Mouse (Mus musculus) G1E-ER4 (cell line): ENCODE data around the gene Nipal3. TPM values are rescaled to one million over a fixed set of nuclear protein-coding genes. Genes with fewer than 3 reads are reported as not detected.

Experiments used
- GATA1 ChIP-seq: IDR thresholded peaks from one replicate; pipeline ENCODE4 v1.8.0; 2012; ENCODE audit warnings: low read length, inconsistent platforms
- polyA plus RNA-seq: library from polyadenylated mRNA; stranded (reverse); fragments of >175 nt; gene quantifications from 2 replicates; pipeline ENCODE4 v1.2.3, GENCODE M21; 2012

Nipal3 gene
- polyA plus RNA-seq, 1 experiment, result 34.5 TPM

DNA sequence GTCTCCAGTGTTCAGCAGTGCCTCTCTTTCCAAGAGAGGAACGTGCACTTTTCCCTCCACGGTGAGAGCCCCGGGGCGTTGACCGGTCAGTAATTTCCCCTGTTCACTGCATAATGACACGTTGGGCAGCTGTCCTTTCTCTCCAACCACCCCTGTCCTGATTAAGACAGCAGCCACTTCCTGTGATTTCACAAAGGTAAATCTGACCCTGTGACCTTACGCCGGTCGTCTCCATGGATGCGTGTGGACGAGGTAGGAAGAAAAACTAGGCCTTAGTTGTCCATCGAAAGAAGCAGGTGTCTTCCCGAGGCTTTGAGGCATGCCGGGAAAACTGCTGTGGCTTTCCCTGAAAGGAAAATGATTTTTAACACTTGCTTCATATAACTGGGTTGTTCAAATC is 20.1 kb upstream of the Nipal3 start:
- no peak for TF ChIP-seq GATA1

DNA sequence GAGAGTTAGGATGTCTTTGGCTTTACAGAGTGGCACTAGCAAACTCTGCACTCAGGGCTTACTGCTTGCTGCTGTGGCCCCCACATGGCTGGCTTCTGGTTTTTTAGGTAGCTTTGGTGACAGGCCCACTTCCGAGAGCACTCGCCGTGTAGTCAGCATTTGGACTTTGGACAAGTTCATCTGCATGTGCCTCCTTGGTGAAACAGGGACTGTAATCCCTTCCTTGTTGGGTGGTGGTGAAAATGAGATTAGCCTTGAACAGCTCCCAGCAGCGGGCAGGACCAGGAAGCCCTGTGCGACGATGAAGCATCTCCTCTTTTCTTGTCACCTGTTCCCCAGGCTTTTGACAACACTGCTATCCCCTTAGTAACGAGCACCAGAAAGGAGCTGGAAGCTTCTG is 19.0 kb upstream of the Nipal3 start:
- no peak for TF ChIP-seq GATA1

DNA sequence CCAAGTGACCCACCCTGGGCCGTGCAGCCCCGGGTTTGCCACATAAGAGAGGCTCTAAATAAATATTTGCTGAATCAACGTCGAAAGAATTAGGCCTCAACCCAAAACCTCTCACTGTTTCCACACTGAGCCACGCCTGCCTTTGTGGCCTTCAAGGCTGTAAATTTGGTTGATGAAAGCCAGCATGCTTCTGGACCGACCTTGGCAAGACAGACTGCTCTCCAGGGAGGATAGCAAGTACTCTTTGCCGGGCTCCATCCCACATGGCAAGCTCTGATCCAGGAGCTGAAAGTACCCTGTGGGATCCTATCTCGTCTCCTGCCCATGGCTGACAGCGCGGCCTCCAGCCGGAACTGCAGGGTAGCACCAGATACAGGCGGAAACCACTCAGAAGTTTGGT is 14.7 kb upstream of the Nipal3 start:
- TF ChIP-seq GATA1, result no peak

DNA sequence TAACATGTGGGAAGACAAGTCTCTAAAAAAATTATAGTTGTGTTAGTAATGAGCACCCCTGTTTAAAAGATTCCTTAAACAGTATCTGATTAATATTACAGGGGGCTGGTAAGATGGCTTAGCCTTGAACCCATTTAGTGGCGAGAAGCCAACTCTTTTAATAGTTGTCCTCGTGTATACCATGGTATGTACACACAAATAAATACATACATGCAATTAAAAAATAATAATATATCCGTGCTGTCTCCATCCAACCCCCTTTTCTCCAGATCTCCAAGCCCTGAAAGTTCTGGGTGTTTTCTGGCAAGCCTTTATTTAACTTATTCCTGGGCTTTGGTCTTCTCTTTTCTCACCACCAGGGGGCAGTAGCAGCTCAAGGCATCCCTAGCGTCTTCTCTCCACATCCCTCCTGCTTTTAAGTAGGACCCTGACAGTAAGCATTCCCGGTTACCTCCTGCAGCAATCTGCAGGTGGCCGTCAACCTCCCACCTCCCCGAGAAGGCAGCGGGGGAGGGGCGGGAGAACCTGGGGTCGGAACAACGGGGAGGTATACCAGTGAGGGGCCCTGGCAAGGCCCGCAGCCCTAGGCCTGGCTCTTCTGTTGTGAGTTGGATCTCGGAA is 13.7 kb upstream of the Nipal3 start:
- TF ChIP-seq GATA1, result no peak

DNA sequence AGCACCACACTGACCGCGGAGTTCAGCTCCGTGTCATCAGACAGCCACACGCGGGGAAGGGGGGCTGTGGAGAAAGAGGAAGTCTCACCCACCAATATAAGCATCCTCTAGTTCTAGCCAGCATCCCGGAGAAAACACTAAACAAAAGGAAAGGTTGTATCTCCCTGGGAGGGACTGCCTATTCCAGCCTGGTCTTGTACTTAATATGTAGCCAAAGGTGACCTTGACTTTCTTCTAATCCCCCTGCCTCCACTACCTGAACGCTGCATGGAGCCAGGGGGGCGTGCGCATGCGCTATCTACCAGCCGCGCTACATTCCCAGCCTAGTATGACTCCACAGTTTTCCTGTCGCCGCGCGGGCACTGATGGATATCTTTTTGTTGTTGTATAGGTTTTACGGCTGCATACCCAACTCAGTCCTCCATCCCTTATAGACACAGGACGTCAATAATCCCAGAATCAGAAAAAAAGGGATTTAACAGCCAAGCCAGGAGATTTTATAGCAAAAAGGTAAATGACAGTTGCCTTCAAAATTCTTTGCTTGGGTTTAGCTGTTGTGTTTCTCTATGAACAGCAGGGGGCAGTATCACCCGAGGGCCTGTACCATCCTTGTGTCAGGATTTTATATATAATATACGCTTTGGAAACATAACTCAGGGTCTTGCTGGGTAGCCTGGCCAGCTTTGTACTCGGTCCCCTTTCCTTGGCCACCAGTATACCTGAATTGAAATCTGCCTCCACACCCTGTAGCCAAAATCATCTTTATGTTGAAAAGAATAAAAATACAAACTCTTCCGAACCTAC is 12.9 kb upstream of the Nipal3 start:
- no peak for TF ChIP-seq GATA1

DNA sequence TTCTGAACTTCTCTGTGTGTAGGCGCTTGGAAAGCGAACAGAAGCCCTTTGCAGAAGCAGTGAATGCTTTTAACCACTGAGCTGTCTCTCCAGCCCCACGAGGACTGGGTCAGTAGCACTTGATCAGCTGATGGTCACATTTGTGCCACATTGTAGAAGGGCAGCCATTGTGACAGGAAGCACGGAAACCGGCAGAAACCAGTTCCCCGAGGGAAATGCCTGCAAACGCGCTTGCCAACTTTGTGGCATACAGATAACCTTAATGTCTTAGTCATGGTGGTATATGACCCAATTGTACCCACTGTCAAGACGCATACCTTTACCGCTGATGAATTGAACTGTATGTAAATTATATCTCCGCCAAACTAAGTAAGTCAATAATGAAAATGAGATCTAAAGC is 11.0 kb upstream of the Nipal3 start:
- no peak for TF ChIP-seq GATA1

DNA sequence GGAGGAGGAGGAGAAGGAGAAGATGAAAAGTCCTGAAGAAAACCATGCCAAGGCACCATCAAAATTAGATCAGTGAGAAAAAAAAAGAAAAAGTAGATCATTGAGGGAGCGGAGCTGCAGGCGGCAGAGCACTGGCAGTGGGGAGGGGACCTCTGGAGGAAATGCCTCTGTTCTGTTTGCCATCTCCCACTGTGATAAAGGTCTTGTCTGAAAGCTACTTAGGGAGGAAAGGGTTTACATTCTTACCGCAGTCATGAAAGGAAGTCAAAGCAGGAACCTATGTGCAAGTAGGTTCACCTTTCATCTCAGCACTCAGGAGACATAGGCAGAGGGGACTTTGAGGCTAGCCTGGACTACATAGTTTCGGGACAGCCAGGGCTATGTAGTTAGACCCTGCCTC is 6.7 kb upstream of the Nipal3 start:
- no peak for TF ChIP-seq GATA1

DNA sequence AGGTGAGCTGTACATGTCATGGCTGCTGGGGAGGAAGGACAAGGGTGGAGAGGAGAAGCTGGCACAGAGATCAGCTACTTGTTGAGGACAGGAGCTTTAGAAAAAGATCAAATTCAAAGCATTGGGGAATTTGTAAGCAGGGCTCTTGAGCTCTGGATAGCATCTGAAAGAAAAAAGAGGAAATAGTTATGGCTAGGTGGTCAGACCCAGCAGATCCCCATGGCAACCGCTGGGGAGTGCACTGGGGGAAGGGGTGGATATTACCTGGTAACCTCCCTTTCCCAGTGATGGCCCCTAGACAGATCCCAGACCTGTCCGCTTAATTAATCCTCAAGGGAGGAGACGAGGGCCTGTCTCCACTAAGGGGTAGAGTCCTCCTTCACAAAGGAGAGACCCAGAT is 5.0 kb upstream of the Nipal3 start:
- TF ChIP-seq GATA1, result no peak

DNA sequence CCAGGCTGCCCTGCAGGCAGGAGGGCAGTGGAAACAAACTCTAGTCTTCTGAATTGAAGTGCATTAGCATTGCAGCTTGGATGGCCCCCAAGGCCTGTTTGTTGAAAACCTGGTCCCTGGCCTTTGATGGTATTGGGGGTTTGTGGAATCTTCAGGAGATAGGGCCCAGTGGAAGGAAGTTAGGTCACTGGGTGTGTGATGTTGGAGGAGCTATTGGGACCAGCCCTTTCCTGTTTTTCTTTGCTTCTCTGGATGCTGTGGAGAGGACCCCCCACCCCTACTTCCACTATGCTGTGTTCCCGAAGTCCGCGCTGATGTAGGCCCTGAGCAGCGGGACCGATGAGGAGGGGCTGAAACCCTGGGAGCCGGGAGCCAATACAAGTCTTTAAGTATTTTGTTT is 3.3 kb upstream of the Nipal3 start:
- no peak for TF ChIP-seq GATA1

DNA sequence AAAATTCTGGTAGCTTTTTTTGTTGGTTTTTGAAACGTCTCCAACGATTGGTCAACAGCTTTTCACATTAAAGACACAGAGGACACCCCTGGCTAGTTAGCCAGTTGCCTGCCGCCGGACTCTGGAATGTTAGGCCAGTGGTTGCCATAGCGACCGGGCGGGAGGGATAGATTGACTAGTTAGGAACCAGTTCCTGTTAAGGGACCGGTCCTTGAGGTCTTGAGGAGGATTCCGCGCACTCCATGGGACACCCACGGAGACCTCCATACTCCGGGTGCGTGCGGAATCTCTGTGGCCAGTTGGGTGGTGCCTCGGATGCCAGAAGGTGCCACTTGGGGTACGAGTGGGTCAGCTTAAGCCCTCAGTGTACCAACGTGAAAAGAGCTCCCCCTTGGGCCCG is 972 bp upstream of the Nipal3 start:
- TF ChIP-seq GATA1, result no peak

DNA sequence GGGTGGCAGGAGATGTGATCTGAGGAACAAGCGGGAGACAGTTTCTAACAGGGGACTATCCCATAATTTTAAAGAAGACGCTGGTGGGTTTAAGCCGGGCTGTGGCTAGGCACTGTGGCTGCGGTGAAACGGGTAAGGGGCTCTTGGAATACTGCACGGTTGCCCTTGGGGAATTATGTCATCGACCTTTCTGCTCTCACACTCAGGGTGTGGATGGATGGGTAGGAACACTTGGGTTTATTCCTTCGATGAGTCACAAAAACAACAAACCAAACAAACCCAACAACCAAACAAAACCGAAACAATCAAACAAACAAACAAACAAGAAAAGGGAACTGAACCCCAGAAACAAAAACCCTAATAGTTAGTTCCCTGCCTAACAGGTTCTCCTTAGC is 556 bp upstream of the Nipal3 start:
- no peak for TF ChIP-seq GATA1

DNA sequence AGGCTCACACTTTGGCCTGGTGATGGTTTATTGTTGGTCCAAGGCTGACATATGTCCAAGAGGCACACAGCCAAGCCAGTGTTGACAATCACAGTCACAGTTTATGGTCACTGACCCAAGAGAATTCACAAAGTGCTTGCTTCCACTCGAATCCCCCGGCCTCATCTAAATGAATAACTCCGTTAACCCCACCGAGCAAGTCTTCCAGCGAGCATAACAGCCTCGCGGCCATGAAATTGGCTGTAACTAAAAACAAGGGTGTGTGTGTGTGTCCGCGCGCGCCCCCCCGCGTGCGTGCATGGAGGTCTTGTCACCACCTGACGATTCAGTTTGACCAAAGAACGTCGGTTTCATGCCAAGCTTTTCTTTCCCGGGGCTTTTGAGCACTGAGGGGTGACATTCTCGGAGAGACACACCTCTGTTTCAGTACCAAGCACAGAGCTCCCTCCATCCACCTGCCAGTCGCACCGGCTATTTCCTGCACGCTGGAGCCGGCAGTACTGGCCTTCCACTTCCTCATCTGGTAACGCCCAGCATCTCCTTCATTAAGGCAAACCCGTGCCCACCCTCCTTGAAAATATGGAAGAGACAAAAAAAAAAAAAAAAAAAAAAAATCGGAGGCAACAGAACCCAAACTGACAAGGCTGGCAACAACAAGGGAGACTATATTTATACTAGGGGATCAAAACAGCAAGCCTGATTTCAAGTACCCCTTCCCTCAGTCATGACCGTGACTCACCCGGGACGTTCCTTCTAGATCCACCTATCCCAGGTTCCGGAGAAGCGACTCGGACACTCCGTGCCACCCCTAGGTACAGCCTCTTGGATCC is 932 bp downstream of the Nipal3 start:
- no peak for TF ChIP-seq GATA1

DNA sequence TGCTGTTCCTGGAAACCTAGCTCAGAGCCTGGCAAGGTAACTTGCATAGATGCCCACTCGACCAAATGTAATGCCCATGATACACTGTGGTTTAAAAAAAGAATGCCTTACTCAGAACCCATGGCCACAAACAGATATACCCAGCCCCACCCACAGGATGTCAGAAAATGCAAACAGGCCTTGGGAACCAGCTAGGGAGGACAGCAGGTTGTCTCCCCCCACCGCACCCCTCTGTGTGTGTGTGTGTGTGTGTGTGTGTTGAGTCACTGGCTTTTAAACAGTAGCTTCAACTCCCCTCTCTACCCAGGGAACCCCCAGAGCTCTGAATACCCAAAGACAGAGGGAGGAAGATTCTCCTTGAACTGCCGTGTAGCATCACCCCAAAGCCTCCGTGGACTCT is 1.6 kb downstream of the Nipal3 start:
- TF ChIP-seq GATA1, result no peak

DNA sequence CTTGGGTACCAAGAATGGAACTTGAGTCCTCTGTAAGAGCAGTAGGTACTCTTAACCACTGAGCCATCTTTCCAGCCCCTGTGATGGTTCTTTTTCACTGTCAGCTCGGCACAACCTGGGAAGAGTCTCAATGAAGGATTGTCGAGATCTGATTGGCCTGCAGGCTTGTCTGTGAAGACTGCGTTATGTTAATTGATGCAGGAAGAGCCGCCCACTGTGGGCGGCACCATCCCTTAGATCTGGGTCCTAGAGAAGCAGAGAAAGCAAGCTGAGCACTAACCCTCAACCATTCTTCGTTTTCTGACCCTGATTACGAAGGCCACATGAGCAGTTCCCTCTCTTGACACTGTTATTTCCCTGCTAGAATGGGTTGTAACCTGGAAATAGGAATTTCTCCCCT is 5.6 kb downstream of the Nipal3 start:
- no peak for TF ChIP-seq GATA1

DNA sequence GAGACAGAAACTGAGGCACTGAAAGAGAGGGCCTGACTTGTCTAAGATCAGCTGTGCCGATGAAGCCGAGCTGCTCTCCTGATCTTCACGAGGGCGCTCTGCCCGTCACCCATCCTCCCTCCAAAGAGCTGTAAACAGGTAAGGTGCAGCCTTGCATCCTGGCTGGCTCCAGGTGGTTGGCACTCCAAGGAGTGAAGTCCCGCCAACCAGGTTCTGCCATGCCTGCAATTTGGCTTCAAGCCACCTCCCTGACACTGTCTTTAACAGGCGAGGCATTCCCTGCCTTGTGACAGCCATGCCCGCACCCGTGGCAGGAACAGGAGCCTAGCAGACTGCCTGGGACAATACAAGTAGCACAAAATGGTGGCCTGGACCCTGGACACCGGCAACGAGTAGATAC is 8.5 kb downstream of the Nipal3 start:
- TF ChIP-seq GATA1, result no peak

DNA sequence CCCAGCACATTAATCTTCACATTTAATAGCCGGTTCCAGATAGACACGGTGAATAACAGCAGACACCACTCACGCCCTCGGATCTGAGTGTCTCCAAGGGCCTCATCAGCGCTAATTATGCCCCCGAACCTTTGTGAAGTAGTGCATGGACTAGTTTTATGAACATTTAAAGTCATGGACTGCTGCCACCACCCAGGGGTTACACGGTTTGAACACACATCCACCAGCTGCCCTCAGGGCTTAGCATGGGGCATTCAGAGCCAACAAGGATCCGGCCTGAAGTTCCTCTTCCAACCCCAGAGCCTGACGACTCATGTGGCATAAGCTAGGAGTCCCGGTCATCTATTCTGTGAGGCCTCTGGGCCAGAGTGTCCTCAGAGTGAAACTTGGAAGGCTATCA is 9.8 kb downstream of the Nipal3 start:
- TF ChIP-seq GATA1, result no peak
